Mouse (Mus musculus) mouse embryonic stem cell (cell line): ENCODE results near the gene BC035947.
"Not testable (repeated sequence)": the region's sequence is repeated elsewhere in the genome, so short reads cannot be mapped to it uniquely, and the experiment has no call there.

Experiments
- in situ Hi-C, 2 experiments: fragments of 300-500 bp; cut with MboI; formaldehyde crosslinking; loops; 1 replicate in 1 of 2; 3 replicates in 1 of 2; pipeline ENCODE4 v1.14.3; 2019 to 2020; ENCODE audit warnings: low sequenced_read_pairs in 2 of 2, low pct_unique_long_range_greater_than_20kb in 1 of 2, mixed read lengths in 1 of 2; ENCODE audit not compliant: unreplicated experiment in 1 of 2

BC035947 gene

GRCm38 (mm10) chr1:78512756-78513155 is 798 bp upstream of the BC035947 start:
- in situ Hi-C loops = no loop called here

GRCm38 (mm10) chr1:78510862-78511261 is 1.1 kb downstream of the BC035947 start, which contains the start of gene Mogat1:
TSS of gene Mogat1 (plus strand) at chr1:78510991.
- in situ Hi-C loops = no loop called here

GRCm38 (mm10) chr1:78507137-78507536 is 4.8 kb downstream of the BC035947 start:
- in situ Hi-C loops = no loop called here

GRCm38 (mm10) chr1:78502527-78502926 is 9.4 kb downstream of the BC035947 start:
- in situ Hi-C loops = no loop called here

GRCm38 (mm10) chr1:78501856-78502255 is 10.1 kb downstream of the BC035947 start:
- in situ Hi-C loops = not testable (repeated sequence)

GRCm38 (mm10) chr1:78501036-78501435 is 10.9 kb downstream of the BC035947 start:
- in situ Hi-C loops = no loop called here

- in situ Hi-C loops = no loop called here
Measured at GRCm38 (mm10) chr1:78490143-78490542, 21.8 kb downstream of the BC035947 start.

- in situ Hi-C loops = no loop called here
Measured at GRCm38 (mm10) chr1:78488752-78489492, 23.0 kb downstream of the BC035947 start, which contains the start of gene Farsb. TSS of gene Farsb (minus strand) at chr1:78488897.

- in situ Hi-C loops = no loop called here
Measured at GRCm38 (mm10) chr1:78488427-78488751, 23.6 kb downstream of the BC035947 start.

GRCm38 (mm10) chr1:78484361-78484760 is 27.6 kb downstream of the BC035947 start:
- in situ Hi-C loops = no loop called here

- in situ Hi-C loops = no loop called here
Measured at GRCm38 (mm10) chr1:78483430-78483829, 28.5 kb downstream of the BC035947 start.

- in situ Hi-C loops = no loop called here
Measured at GRCm38 (mm10) chr1:78472441-78472840, 39.5 kb downstream of the BC035947 start.

GRCm38 (mm10) chr1:78454659-78455058 is 57.3 kb downstream of the BC035947 start:
- in situ Hi-C loops = no loop called here

GRCm38 (mm10) chr1:78453886-78454285 is 58.1 kb downstream of the BC035947 start:
- in situ Hi-C loops = no loop called here

- in situ Hi-C loops = no loop called here
Measured at GRCm38 (mm10) chr1:78452544-78452943, 59.4 kb downstream of the BC035947 start.

GRCm38 (mm10) chr1:78451070-78451854 is 60.7 kb downstream of the BC035947 start:
- in situ Hi-C loops = no loop called here

- in situ Hi-C loops = no loop called here
Measured at GRCm38 (mm10) chr1:78448091-78448490, 63.9 kb downstream of the BC035947 start.
